In genomic region chr2:78283605-78284004, GRCm38 (mm10) we compare ENCODE assay signal across 19 mouse cellular contexts.
"Had no signal": no experiment of that assay in that cellular context is flagged by ENCODE, and none has a peak within 500 bp of the region (broad histone marks: within the 10 kb centered on the region; RNA-seq: fewer than 3 reads in every experiment).

No protein-coding gene starts in this region.

- H3K4me3 ChIP-seq: liver, embryonic 13.5 days; liver, embryonic 15.5 days; megakaryocyte, embryonic 14.5 days; midbrain, embryonic 13.5 days; midbrain, embryonic 15.5 days; neural tube, embryonic 12.5 days had no signal

- H3K27me3 ChIP-seq: liver, embryonic 13.5 days; liver, embryonic 15.5 days; megakaryocyte, embryonic 14.5 days; midbrain, embryonic 13.5 days; midbrain, embryonic 15.5 days; neural tube, embryonic 12.5 days had no signal

- H3K4me2 ChIP-seq: liver, embryonic 11.5 days; liver, embryonic 13.5 days; liver, embryonic 15.5 days; midbrain, embryonic 11.5 days; midbrain, embryonic 13.5 days; midbrain, embryonic 15.5 days; neural tube, embryonic 12.5 days had no signal

- DNase-seq: liver, embryonic 13.5 days; liver, postnatal 0 days; lung, postnatal 10 days; retina, postnatal 1 day; right cerebral cortex, adult 18-20 months; right cerebral cortex, postnatal 25 days; right cerebral cortex, postnatal 4 days; spleen, adult 18-20 months; thymus, adult 18-20 months; thymus, postnatal 14 days; thymus, postnatal 36 days had no signal

- H3K4me1 ChIP-seq: liver, embryonic 13.5 days; liver, embryonic 15.5 days; megakaryocyte, embryonic 14.5 days had no signal

- ATAC-seq: liver, postnatal 0 days; midbrain, embryonic 13.5 days; midbrain, embryonic 15.5 days had no signal

- H3K9me3 ChIP-seq: liver, embryonic 13.5 days; liver, embryonic 15.5 days; midbrain, embryonic 13.5 days; midbrain, embryonic 15.5 days; neural tube, embryonic 12.5 days had no signal

- H3K27ac ChIP-seq: liver, embryonic 13.5 days; liver, embryonic 15.5 days; macrophage; midbrain, embryonic 15.5 days; neural tube, embryonic 12.5 days had no signal

- H3K9ac ChIP-seq: liver, embryonic 13.5 days; liver, embryonic 15.5 days; liver, postnatal 0 days; midbrain, embryonic 13.5 days; midbrain, embryonic 15.5 days; neural tube, embryonic 12.5 days had no signal

- H3K36me3 ChIP-seq: liver, embryonic 13.5 days; liver, embryonic 15.5 days; midbrain, embryonic 13.5 days; midbrain, embryonic 15.5 days; neural tube, embryonic 12.5 days had no signal
